Mouse (Mus musculus) cerebellum, adult 2 months (tissue): ENCODE data around the gene Map3k6.

ENCODE experiments used
- CTCF ChIP-seq: fragments of 200-500 bp; IDR thresholded peaks from 2 replicates; pipeline ENCODE4 v1.5.1; 2011; ENCODE audit warnings: low read depth, mild to moderate bottlenecking, control low read depth, low read length, moderate library complexity, borderline replicate concordance; ENCODE audit not compliant: insufficient read depth
- POLR2A ChIP-seq: fragments of 200-500 bp; IDR thresholded peaks from 2 replicates; pipeline ENCODE4 v1.6.1; 2011; ENCODE audit warnings: low read length, control low read depth, borderline replicate concordance; ENCODE audit not compliant: insufficient read depth

DNA sequence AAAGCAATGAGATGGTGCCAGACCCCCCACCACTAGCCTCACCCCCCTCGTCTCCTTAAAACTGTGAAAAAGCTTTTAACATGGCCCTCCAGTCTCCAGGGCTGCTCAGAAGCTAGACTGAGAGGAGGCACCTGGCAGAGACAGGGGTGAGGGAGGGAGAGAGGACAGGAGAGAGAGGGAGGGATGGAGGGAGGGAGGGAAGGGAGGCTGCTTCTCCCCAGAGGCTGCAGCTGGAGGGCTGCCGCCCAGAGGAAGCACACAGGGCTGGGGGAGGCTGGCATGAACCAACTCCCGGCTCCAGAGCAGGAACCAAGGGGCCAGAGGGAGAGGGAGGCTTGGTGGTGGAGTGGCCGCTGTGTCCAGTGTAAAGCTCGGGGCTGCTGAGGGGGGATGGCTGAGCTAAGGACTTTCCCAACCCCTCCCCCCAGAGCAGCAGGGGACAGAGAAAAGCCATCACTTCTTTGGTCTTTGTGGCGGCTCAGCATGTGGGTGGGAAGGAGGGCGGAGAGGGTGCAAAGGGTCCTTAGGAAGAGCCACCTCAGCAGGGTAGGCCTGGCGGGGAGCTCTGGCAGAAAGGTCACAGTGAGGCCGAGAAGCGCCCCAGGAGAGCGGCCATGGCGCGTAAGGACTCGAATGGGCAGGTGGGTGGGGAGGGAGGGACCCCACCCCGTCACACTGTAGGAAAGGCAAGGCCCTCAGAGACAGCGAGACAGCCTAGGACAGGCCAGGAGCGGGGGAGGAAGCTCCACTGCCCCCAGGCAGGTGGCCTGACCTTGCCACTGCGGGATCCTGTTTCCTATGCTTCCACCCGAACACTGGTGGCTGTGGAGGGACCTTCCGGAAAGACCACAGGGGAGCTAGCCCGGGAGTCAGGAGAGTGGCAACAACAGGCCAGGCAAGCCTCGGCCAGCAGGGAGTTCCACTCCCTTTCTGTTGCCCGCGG lies 52.6 kb downstream of the Map3k6 start:
- TF ChIP-seq CTCF (no peak), POLR2A (no peak)
